Mouse (Mus musculus): Measurements from ENCODE around the gene Mip. TPM values are rescaled to one million over a fixed set of nuclear protein-coding genes. Genes with fewer than 3 reads are reported as not detected.

Mip gene
- polyA plus RNA-seq, 1 experiment from 2014 or later: not detected

DNA sequence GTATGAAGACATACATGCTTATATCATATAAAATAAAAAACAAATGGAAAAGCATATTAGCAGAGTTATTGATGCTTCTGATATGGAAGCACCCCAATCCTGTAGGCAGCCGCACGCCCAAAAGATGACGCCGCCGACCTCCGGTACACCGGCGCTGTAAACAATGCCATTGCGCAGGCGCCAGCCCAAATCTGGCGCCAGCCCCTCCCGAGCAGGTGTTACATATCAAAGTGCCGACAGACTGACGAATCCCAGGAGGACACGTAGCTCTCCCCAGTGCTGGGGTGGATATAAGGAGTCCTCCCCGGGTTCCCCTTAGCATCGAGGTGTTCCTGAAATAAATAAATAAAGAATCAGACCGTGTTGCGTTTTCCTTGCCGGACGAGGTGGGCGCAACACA is 36.7 kb downstream of the Mip start:
- DNase-seq (no peak), ATAC-seq (ENCODE audit: insufficient read depth) (no peak)
- Histone ChIP-seq H3K4me3 (ENCODE audit: low read depth, low read length) (no peak overlapping the region), H3K9me3 (ENCODE audit: low read depth, low read length) (no peaks in the 10 kb centered on the region), H3K36me3 (ENCODE audit: insufficient read depth) (no peaks in the 10 kb centered on the region), H3K27me3 (ENCODE audit: insufficient read depth, low read length) (no peaks in the 10 kb centered on the region), H3K4me2 (no peak overlapping the region), H3K9ac (no peak overlapping the region), H3K27ac (ENCODE audit: low read depth) (no peak overlapping the region), H3K4me1 (ENCODE audit: insufficient read depth) (no peaks in the 10 kb centered on the region)
- TF ChIP-seq CTCF (IDR thresholded peaks at IDR 0.05; ENCODE audit: low read depth): no peak
- WGBS: 62% methylated on average over 22 of the region's 22 CpGs

DNA sequence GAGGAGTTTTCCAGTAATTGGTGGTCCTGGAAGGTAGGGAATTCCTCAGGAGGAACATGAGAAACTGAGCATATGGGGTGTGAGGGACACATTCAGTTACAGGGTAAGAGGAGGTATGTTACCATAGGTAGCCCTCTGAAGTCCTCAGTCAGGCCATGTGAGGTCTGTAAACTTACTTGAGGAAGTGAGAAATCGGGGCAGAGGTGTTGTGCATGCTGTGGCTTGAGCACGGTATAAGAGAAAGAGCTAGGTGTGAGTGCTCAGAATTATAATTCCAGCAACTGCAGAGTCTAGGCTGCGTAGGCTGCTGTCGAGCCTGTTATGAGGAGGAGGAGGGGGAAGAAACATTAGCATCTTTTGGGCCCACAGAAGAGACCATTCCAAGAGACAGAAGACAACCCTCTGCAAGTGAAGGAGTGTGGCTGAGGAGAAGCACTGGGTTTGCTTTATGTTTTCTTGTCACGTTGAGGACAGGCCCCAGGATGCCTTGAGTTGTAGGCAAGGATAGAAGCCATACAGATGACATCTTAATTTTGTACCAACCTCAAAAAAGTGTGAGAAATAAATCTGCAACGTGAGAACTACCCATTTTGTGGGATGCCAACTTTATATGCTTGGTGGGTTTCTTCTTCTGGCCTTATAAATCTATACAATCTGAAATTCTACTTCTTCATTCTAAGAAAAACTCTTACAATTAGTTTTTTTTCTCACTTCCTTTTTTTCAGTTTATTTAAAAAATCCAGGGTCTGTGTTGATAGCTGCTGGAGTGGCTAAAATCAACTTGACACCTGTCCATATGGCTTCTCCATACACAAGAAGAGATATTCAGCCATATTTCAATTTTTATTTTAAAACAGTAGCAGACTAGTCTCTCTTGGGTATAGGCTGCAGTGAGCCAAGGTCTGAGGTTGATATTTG is 38.0 kb downstream of the Mip start:
- DNase-seq (no peak), ATAC-seq (ENCODE audit: insufficient read depth) (no peak)
- H3K4me3 ChIP-seq (ENCODE audit: low read depth, low read length): no peak overlapping the region
- H3K9me3 ChIP-seq (ENCODE audit: low read depth, low read length): no peaks in the 10 kb centered on the region
- TF ChIP-seq CTCF (IDR thresholded peaks at IDR 0.05; ENCODE audit: low read depth): no peak
- H3K36me3 ChIP-seq (ENCODE audit: insufficient read depth): no peaks in the 10 kb centered on the region
- no peak overlapping the region for H3K27ac ChIP-seq (ENCODE audit: low read depth)
- 75% methylated on average over 6 of the region's 6 CpGs for WGBS
- no peak overlapping the region for H3K9ac ChIP-seq
- H3K4me1 ChIP-seq (ENCODE audit: insufficient read depth): no peaks in the 10 kb centered on the region
- H3K4me2 ChIP-seq: no peak overlapping the region
- no peaks in the 10 kb centered on the region for H3K27me3 ChIP-seq (ENCODE audit: insufficient read depth, low read length)

DNA sequence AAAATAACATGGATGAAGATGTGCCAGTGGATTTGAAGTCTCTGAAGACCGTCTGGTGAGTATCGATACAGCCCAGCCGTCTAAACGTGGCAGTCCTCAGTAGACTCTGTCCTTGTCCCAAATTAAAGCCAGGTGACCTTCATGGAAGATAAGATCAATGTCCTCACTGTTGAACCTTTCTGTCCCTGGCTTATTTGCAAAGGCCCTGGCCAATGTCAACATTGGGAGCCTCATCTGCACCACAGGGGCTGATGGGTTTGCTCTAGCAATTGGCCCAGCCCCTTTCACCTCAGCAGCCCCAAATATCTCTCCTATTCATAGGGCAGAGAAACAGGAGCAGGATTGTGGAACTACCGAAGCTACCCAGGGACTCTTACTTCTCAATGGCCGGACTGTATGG is 42.7 kb downstream of the Mip start, which contains the start of gene Apof:
TSS of gene Apof (plus strand) at position 301 of the 400 bp plus-strand sequence.
- 54% methylated on average over 6 of the region's 6 CpGs for WGBS

DNA sequence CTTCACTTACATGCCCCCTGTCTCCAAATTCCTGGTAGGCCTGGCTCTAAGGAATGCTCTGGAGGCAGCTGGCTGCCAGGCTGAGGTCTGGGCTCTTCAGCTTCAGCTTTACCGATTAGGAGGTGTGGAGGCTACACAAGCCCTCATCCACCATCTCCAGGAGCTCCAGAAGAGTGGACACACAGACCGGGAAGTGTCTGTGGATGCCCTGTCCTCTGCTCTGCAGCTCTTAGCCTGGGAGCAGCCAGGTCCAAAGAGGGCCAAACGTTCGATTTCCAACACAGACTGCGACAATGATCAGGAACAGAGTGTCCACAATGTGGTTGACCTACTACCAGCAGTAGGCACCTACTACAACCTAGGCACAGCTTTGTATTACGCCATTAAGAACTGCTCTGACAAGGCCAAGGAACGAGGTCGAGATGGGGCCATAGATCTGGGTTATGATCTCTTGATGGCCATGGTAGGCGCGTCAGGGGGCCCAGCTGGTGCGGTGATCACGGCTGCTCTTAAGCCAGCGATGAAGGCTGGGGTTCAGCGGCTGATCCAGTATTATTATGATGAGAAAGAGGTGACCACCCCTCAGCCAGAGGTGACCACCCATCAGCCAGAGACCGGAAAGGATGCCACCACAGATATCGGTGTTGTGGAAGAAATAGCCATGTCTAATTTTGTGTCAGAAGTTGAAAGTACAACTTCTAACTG is 43.7 kb downstream of the Mip start:
- H3K4me2 ChIP-seq: peak overlapping the region; percentile 77
- 86% methylated on average over 16 of the region's 16 CpGs for WGBS
- DNase-seq: no peak
- H3K27ac ChIP-seq (ENCODE audit: low read depth): no peak overlapping the region
- no peaks in the 10 kb centered on the region for H3K9me3 ChIP-seq (ENCODE audit: low read depth, low read length)
- ATAC-seq (ENCODE audit: insufficient read depth): no peak
- no peaks in the 10 kb centered on the region for H3K27me3 ChIP-seq (ENCODE audit: insufficient read depth, low read length)
- H3K4me1 ChIP-seq (ENCODE audit: insufficient read depth): no peaks in the 10 kb centered on the region
- H3K36me3 ChIP-seq (ENCODE audit: insufficient read depth): no peaks in the 10 kb centered on the region
- H3K9ac ChIP-seq: no peak overlapping the region
- no peak overlapping the region for H3K4me3 ChIP-seq (ENCODE audit: low read depth, low read length)
- TF ChIP-seq CTCF (IDR thresholded peaks at IDR 0.05; ENCODE audit: low read depth): no peak

More for the DNA sequence above, 42.7 kb downstream of the Mip start, which contains the start of gene Apof:
- DNase-seq (no peak), ATAC-seq (ENCODE audit: insufficient read depth) (no peak)
- Histone ChIP-seq H3K27me3 (ENCODE audit: insufficient read depth, low read length) (no peaks in the 10 kb centered on the region), H3K4me3 (ENCODE audit: low read depth, low read length) (no peak within 1 kb of the TSS), H3K9me3 (ENCODE audit: low read depth, low read length) (no peaks in the 10 kb centered on the region), H3K36me3 (ENCODE audit: insufficient read depth) (no peaks in the 10 kb centered on the region), H3K4me1 (ENCODE audit: insufficient read depth) (no peaks in the 10 kb centered on the region), H3K27ac (ENCODE audit: low read depth) (no peak within 1 kb of the TSS), H3K9ac (no peak within 1 kb of the TSS), H3K4me2 (no peak within 1 kb of the TSS)
- TF ChIP-seq CTCF (IDR thresholded peaks at IDR 0.05; ENCODE audit: low read depth): no peak

DNA sequence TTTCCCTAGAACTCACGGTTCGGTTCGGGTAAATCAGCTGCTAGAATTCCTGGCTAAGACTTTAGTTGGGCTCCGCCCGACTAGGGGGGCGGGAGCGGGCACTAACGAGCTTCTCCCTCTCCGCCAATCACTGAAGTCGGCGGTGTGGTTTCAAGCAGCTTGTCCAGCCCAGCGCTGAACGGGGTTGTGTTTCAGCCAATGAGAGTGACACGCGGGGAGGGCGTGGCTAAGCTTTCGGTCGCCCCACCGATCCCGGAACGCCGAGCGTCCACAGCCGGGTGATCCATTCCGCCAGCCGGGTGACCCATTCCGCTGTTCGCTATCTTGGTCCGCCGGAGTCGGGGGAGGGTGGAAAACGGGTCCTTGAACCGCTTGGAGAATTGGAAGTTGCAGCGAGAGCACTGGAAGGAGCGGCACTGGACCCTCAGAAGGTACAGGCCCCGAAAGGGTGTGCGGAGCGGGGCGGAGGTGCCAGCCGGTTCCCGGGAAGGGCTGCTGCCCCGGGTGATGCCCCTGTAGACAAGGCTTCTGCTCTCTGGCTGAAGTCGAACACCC is 44.7 kb downstream of the Mip start, which contains the start of gene Stat2:
TSS of gene Stat2 (plus strand) at position 273 of the 555 bp plus-strand sequence.
- peak; percentile 99 for ATAC-seq (ENCODE audit: insufficient read depth)
- peak within 1 kb of the TSS; percentile 78 for H3K4me3 ChIP-seq (ENCODE audit: low read depth, low read length)
- WGBS: under 1% methylated on average over 43 of the region's 43 CpGs

DNA sequence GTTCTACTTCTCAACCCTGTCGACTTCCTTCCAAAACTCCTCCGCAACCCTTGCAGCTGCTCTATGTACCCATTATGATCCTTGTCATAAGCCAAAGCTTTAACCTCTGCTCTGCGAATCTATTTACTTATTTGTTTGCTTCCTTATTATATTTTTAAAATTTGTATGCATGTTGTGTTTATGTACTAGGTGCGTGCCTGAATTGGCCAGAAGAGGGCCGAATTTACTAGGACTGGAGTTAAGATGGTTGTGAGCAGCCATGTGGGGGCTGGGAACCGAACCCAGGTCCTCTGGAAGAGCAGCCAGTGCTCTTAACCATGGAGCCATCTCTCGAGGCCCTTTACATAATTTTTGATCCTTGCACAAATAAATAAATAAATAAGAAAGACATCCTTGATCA is 45.2 kb downstream of the Mip start:
- ATAC-seq (ENCODE audit: insufficient read depth) (no peak), DNase-seq (no peak)
- H3K27ac ChIP-seq (ENCODE audit: low read depth): peak overlapping the region; percentile 50; the same call in 1 of the 2 replicates
- peak overlapping the region; percentile 70 for H3K9ac ChIP-seq
- H3K4me1 ChIP-seq (ENCODE audit: insufficient read depth): no peaks in the 10 kb centered on the region
- 36% methylated on average over 7 of the region's 7 CpGs for WGBS
- H3K36me3 ChIP-seq (ENCODE audit: insufficient read depth): no peaks in the 10 kb centered on the region
- peak; percentile 27; the same call in 1 of the 2 replicates for TF ChIP-seq CTCF (IDR thresholded peaks at IDR 0.05; ENCODE audit: low read depth)
- H3K4me2 ChIP-seq: peak overlapping the region; percentile 77
- H3K27me3 ChIP-seq (ENCODE audit: insufficient read depth, low read length): no peaks in the 10 kb centered on the region
- H3K9me3 ChIP-seq (ENCODE audit: low read depth, low read length): no peaks in the 10 kb centered on the region
- H3K4me3 ChIP-seq (ENCODE audit: low read depth, low read length): peak overlapping the region; percentile 78

More for the DNA sequence above, 44.7 kb downstream of the Mip start, which contains the start of gene Stat2:
- no peaks in the 10 kb centered on the region for H3K27me3 ChIP-seq (ENCODE audit: insufficient read depth, low read length)
- TF ChIP-seq CTCF (IDR thresholded peaks at IDR 0.05; ENCODE audit: low read depth): no peak
- H3K9me3 ChIP-seq (ENCODE audit: low read depth, low read length): no peaks in the 10 kb centered on the region
- peak within 1 kb of the TSS; percentile 50 for H3K27ac ChIP-seq (ENCODE audit: low read depth)
- H3K4me1 ChIP-seq (ENCODE audit: insufficient read depth): no peaks in the 10 kb centered on the region
- peak; percentile 99 for DNase-seq
- peak within 1 kb of the TSS; percentile 77 for H3K4me2 ChIP-seq
- H3K9ac ChIP-seq: peak within 1 kb of the TSS; percentile 70
- H3K36me3 ChIP-seq (ENCODE audit: insufficient read depth): no peaks in the 10 kb centered on the region
